In genomic region chr11:85520996-85521395, GRCm38 (mm10) we compare ENCODE assay signal across 12 mouse cellular contexts.
DNase-seq lines count a peak whose midpoint lies in the region; ATAC-seq and TF ChIP-seq lines count a peak whose summit lies in the region.
"Had no signal": no experiment of that assay in that cellular context is flagged by ENCODE, and none has a peak within 500 bp of the region (broad histone marks: within the 10 kb centered on the region; RNA-seq: fewer than 3 reads in every experiment).

No protein-coding gene starts in this region.

- no peak overlapping the region for H3K27ac ChIP-seq in lung, postnatal 0 days (ENCODE audit: low read length)
- no peak overlapping the region for H3K27ac ChIP-seq in heart, postnatal 0 days (ENCODE audit: low read depth)
- H3K27ac ChIP-seq: hindbrain, embryonic 15.5 days; limb, embryonic 10.5 days had no signal

- H3K4me3 ChIP-seq in lung, postnatal 0 days (ENCODE audit: low read depth, low read length), result no peak overlapping the region
- no peak overlapping the region for H3K4me3 ChIP-seq in lung, adult 2 months (replicated peaks; ENCODE audit: extremely low read depth, low read depth, low read length)
- H3K4me3 ChIP-seq in heart, postnatal 0 days (ENCODE audit: low read depth, low read length), result no peak overlapping the region
- H3K4me3 ChIP-seq: hindbrain, embryonic 15.5 days; limb, embryonic 10.5 days had no signal

- TF ChIP-seq CTCF in lung, postnatal 0 days (IDR thresholded peaks at IDR 0.05), result no peak
- no peak for TF ChIP-seq CTCF in lung, adult 2 months (IDR thresholded peaks at IDR 0.05; ENCODE audit: insufficient read depth, low read length)
- no peak for TF ChIP-seq CTCF in heart, postnatal 0 days (IDR thresholded peaks at IDR 0.05; ENCODE audit: low read depth)

- no peaks in the 10 kb centered on the region for H3K36me3 ChIP-seq in lung, postnatal 0 days (ENCODE audit: insufficient read depth, low read length)
- no peaks in the 10 kb centered on the region for H3K36me3 ChIP-seq in heart, postnatal 0 days (replicated peaks; ENCODE audit: control insufficient read depth, insufficient read depth, low read length)
- H3K36me3 ChIP-seq: hindbrain, embryonic 15.5 days; limb, embryonic 10.5 days had no signal

- DNase-seq in gastrocnemius, postnatal 25 days, result peak; percentile 25
- DNase-seq in gastrocnemius, postnatal 10 days, result no peak
- DNase-seq in lung, postnatal 0 days (ENCODE audit: low spot score), result peak; percentile 55
- no peak for DNase-seq in lung, adult 2 months
- DNase-seq in heart, postnatal 0 days (ENCODE audit: low spot score), result peak; percentile 17
- DNase-seq in lung, postnatal 25 days (ENCODE audit: low spot score), result peak; percentile 58
- no peak for DNase-seq in retina, embryonic 14.5 days (ENCODE audit: low spot score)
- DNase-seq in neural tube, embryonic 10.5 days (ENCODE audit: extremely low spot score, low spot score), result no peak
- DNase-seq: right cerebral cortex, postnatal 25 days had no signal

- peaks cover 17% of the 10 kb centered on the region for H3K4me1 ChIP-seq in lung, postnatal 0 days (ENCODE audit: insufficient read depth, low read depth, low read length)
- peaks cover 21% of the 10 kb centered on the region for H3K4me1 ChIP-seq in lung, adult 2 months (ENCODE audit: control insufficient read depth, insufficient read depth, low read length)
- H3K4me1 ChIP-seq in heart, postnatal 0 days (ENCODE audit: control insufficient read depth, insufficient read depth), result peaks cover 24% of the 10 kb centered on the region

- no peaks in the 10 kb centered on the region for H3K27me3 ChIP-seq in lung, postnatal 0 days (replicated peaks; ENCODE audit: insufficient read depth, low read length)
- no peaks in the 10 kb centered on the region for H3K27me3 ChIP-seq in heart, postnatal 0 days (ENCODE audit: control insufficient read depth, insufficient read depth, low read length)

- no peak for TF ChIP-seq POLR2A in lung, adult 2 months (IDR thresholded peaks at IDR 0.05; ENCODE audit: borderline replicate concordance, extremely low read depth, low read depth, low read length)

- H3K9ac ChIP-seq in lung, postnatal 0 days (replicated peaks; ENCODE audit: low read depth), result no peak overlapping the region
- H3K9ac ChIP-seq in heart, postnatal 0 days (replicated peaks; ENCODE audit: low read depth, low read length), result no peak overlapping the region
- H3K9ac ChIP-seq: hindbrain, embryonic 15.5 days had no signal

- peak; percentile 38; the same call in 1 of the 2 replicates for TF ChIP-seq EP300 in lung, postnatal 0 days (IDR thresholded peaks at IDR 0.05)
- no peak for TF ChIP-seq EP300 in heart, postnatal 0 days (IDR thresholded peaks at IDR 0.05; ENCODE audit: low read depth)

- WGBS in lung, postnatal 0 days, result 31% methylated on average over 4 of the region's 4 CpGs
- WGBS in lung, adult 2 months, result 25% methylated on average over 4 of the region's 4 CpGs
- WGBS in heart, postnatal 0 days, result 48% methylated on average over 4 of the region's 4 CpGs

- H3K9me3 ChIP-seq in lung, postnatal 0 days (ENCODE audit: low read length), result no peaks in the 10 kb centered on the region
- no peaks in the 10 kb centered on the region for H3K9me3 ChIP-seq in heart, postnatal 0 days (replicated peaks; ENCODE audit: control insufficient read depth, low read length)
- H3K9me3 ChIP-seq: hindbrain, embryonic 15.5 days; limb, embryonic 10.5 days had no signal

- 0 out of 2 replicates have a peak, but pooled peaks have one; percentile 4 for ATAC-seq in lung, postnatal 0 days
- ATAC-seq in heart, postnatal 0 days (ENCODE audit: insufficient read depth, low read depth), result no peak; the same call in 1 of the 2 replicates

- no peak overlapping the region for H3K4me2 ChIP-seq in lung, postnatal 0 days (replicated peaks; ENCODE audit: low read depth, low read length)
- H3K4me2 ChIP-seq in heart, postnatal 0 days (ENCODE audit: low read depth, low read length), result no peak overlapping the region
- H3K4me2 ChIP-seq: hindbrain, embryonic 15.5 days; midbrain, embryonic 11.5 days had no signal

Comparison
In these comparisons a context has a peak if more than half of its experiments do, and no peak if none do; other contexts are left out.
1. DNase-seq: peak in gastrocnemius, postnatal 25 days (single experiment), lung, postnatal 0 days (single experiment), heart, postnatal 0 days (single experiment) and lung, postnatal 25 days (single experiment); none in gastrocnemius, postnatal 10 days (single experiment), lung, adult 2 months (single experiment), retina, embryonic 14.5 days (single experiment) and neural tube, embryonic 10.5 days (single experiment).